ENCODE assay signal across 10 mouse cellular contexts in the genomic region with DNA sequence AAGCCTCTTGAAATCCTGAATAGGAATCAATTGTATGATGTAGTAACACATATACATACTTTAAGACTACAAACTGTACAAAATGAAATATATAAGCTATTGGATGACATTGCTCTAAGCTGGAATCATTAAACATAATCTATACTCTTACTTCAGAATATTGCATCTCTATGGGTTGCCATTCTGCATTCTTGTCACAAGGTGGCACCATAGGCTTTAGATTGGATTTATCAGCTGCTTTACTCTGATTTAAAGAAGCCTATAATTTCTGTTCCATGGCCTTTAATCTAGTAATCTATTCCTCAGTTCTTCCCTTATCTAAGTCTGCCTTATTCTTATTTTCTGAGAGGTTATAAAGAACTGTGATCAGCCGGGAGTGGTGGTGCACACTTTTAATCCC. TPM values are rescaled to one million over a fixed set of nuclear protein-coding genes. Genes with fewer than 3 reads are reported as not detected.
A peak's percentile ranks its signal among the peaks of the same experiment; 100 is the strongest.
DNase-seq lines count a peak whose midpoint lies in the region; ATAC-seq and TF ChIP-seq lines count a peak whose summit lies in the region.
"Had no signal": no experiment of that assay in that cellular context is flagged by ENCODE, and none has a peak within 500 bp of the region (broad histone marks: within the 10 kb centered on the region; RNA-seq: fewer than 3 reads in every experiment).

No protein-coding gene starts in this region.

- 0 out of 2 replicates have a peak, but pooled peaks have one; percentile 13 for TF ChIP-seq CTCF in lung, adult 2 months (IDR thresholded peaks at IDR 0.05; ENCODE audit: insufficient read depth, low read length)

- no peak for TF ChIP-seq POLR2A in lung, adult 2 months (IDR thresholded peaks at IDR 0.05; ENCODE audit: borderline replicate concordance, extremely low read depth, low read depth, low read length)

- peak; percentile 24 for DNase-seq in kidney, adult 18-20 months
- DNase-seq in B cell, adult 2 months, result peak; percentile 63 to 70
- DNase-seq in MN1 (ENCODE audit: low spot score), result peak; percentile 54
- DNase-seq in lung, adult 2 months, result no peak
- no peak for DNase-seq in right cerebral cortex, postnatal 25 days
- DNase-seq in cerebellum, postnatal 4 days (ENCODE audit: low spot score in 2 of 2), result no peak
- no peak for DNase-seq in layer of hippocampus, adult 8-10 months (ENCODE audit: low spot score in 2 of 2)
- DNase-seq: liver, embryonic 13.5 days had no signal

- H3K27ac ChIP-seq in kidney, embryonic 14.5 days (ENCODE audit: low read depth, low read length), result no peak overlapping the region
- H3K27ac ChIP-seq: hindbrain, embryonic 15.5 days; liver, embryonic 13.5 days had no signal

- no peaks in the 10 kb centered on the region for H3K36me3 ChIP-seq in kidney, embryonic 14.5 days (ENCODE audit: control insufficient read depth, insufficient read depth, low read length)
- H3K36me3 ChIP-seq: hindbrain, embryonic 15.5 days; liver, embryonic 13.5 days had no signal

- no peaks in the 10 kb centered on the region for H3K4me1 ChIP-seq in kidney, embryonic 14.5 days (ENCODE audit: control insufficient read depth, insufficient read depth, low read length)
- no peaks in the 10 kb centered on the region for H3K4me1 ChIP-seq in lung, adult 2 months (ENCODE audit: control insufficient read depth, insufficient read depth, low read length)
- H3K4me1 ChIP-seq: hindbrain, embryonic 15.5 days; liver, embryonic 13.5 days had no signal

- no peak for ATAC-seq in kidney, embryonic 14.5 days (ENCODE audit: low FRiP score, low TSS enrichment)

- no peaks in the 10 kb centered on the region for H3K9me3 ChIP-seq in kidney, embryonic 14.5 days (ENCODE audit: control insufficient read depth, low read length)
- H3K9me3 ChIP-seq: hindbrain, embryonic 15.5 days; liver, embryonic 13.5 days had no signal

- H3K27me3 ChIP-seq in kidney, embryonic 14.5 days (ENCODE audit: control insufficient read depth, insufficient read depth, low read length), result no peaks in the 10 kb centered on the region
- H3K27me3 ChIP-seq: hindbrain, embryonic 15.5 days; liver, embryonic 13.5 days had no signal

- no peak overlapping the region for H3K9ac ChIP-seq in kidney, embryonic 14.5 days (ENCODE audit: low read depth, low read length)
- H3K9ac ChIP-seq: hindbrain, embryonic 15.5 days; liver, embryonic 13.5 days had no signal

- H3K4me3 ChIP-seq in kidney, embryonic 14.5 days (ENCODE audit: low read length), result no peak overlapping the region
- H3K4me3 ChIP-seq in lung, adult 2 months (replicated peaks; ENCODE audit: extremely low read depth, low read depth, low read length), result no peak overlapping the region
- H3K4me3 ChIP-seq: hindbrain, embryonic 15.5 days; liver, embryonic 13.5 days had no signal

- H3K4me2 ChIP-seq in kidney, embryonic 14.5 days (replicated peaks; ENCODE audit: low read depth, low read length), result no peak overlapping the region
- H3K4me2 ChIP-seq: hindbrain, embryonic 15.5 days; liver, embryonic 13.5 days had no signal

- 94% methylated on average over 1 of the region's 1 CpGs for WGBS in kidney, embryonic 14.5 days
- WGBS in lung, adult 2 months, result 88% methylated on average over 1 of the region's 1 CpGs

RNA-seq across cellular contexts. Expression of gene Ywhae, which starts 18.7 kb away (rescaled TPM):
- 918 and 1,088 TPM in 2 replicates for polyA plus RNA-seq in kidney, embryonic 14.5 days (2014; fragmentation: Nextera tagmentation; extraction: Ambion mirVana)
- 110 and 177 TPM in 2 replicates for polyA plus RNA-seq in lung, adult 2 months (2012; rRNA removed)
- 1,000 to 10,000 TPM; 1,071 to 1,270 (median 1,168) TPM for total RNA-seq in layer of hippocampus, adult 8-10 months (2022)

RNA-seq across cellular contexts. Expression of gene Crk, which starts 34.9 kb away (rescaled TPM):
- 66.1 and 119 TPM in 2 replicates for polyA plus RNA-seq in kidney, embryonic 14.5 days (2014; fragmentation: Nextera tagmentation; extraction: Ambion mirVana)
- 49.5 and 140 TPM in 2 replicates for polyA plus RNA-seq in lung, adult 2 months (2012; rRNA removed)
- total RNA-seq in layer of hippocampus, adult 8-10 months (2022), result 100 to 1,000 TPM; 111 to 128 (median 120) TPM

Comparison
In these comparisons a context has a peak if more than half of its experiments do, and no peak if none do; other contexts are left out.
1. DNase-seq: peak in kidney, adult 18-20 months (single experiment), B cell, adult 2 months (2 of 2) and MN1 (single experiment); none in lung, adult 2 months (single experiment), right cerebral cortex, postnatal 25 days (single experiment), cerebellum, postnatal 4 days (0 of 2) and layer of hippocampus, adult 8-10 months (0 of 2).